Mouse (Mus musculus) mouse embryonic stem cell (cell line): ENCODE measurements at regions not wholly inside any gene's neighbourhood (a gene's known extent, or its start where the extent isn't known, plus 50 kb on each side); places are given as distances from the start of the nearest gene placed in this dataset.

Experiments
- in situ Hi-C, 2 experiments: fragments of 300-500 bp; cut with MboI; formaldehyde crosslinking; loops; 1 replicate in 1 of 2; 3 replicates in 1 of 2; pipeline ENCODE4 v1.14.3; 2019 to 2020; ENCODE audit warnings: low sequenced_read_pairs in 2 of 2, low pct_unique_long_range_greater_than_20kb in 1 of 2, mixed read lengths in 1 of 2; ENCODE audit not compliant: unreplicated experiment in 1 of 2

DNA sequence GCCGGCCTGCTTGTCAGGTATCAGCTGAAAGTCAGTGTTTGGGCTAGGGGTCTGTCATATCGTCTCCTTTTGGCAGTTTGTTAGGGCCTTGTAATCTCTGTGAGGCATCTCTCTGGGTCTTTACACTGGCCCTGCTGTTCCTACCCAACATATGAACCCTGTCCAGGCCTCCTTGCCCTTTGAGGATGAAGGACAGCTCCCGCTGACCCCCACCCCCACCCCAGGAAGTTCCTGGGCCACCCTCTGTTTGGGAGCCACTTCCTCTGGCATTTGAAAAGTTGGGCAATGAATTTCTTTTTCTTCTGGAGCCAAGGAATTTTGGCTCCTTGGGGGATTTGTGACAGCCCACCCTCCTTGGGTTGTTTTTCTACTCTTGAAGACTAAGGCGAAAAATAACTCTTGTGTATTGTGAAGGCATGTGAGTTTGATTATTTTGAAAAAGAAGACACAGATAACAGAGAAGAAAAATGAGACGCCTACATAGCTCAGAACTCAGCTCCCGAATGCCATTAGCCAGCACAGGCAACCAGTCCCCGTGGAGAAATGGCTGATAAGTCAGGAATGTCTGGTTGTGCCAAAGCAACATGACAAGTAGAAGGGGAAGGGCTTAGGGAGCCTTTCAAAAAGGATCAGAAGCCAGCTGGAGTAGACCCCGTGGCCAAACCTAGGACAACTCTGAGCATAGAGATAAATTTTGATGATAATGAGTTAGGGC lies 249.5 kb downstream of the Gm49356 start:
- in situ Hi-C loops, result no loop called here

DNA sequence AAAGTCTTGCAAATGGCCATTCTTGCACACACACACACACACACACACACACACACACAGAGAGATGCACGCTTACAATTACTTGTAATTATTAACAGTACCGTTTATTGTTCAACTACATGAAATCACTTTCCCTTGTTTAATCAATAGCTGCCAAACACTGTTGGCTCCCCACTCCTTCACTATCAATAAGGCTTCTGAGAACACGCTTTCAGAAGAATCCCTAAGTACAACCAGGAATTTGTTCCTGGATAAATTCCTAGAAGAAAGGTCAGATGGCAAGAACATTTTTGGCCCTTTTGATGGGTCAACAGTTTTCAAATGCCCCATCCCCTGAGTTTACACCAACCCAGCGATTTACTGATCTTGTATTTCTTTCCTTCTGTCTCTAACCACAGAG lies 252.5 kb downstream of the Gm49356 start:
- in situ Hi-C loops, result no loop called here

DNA sequence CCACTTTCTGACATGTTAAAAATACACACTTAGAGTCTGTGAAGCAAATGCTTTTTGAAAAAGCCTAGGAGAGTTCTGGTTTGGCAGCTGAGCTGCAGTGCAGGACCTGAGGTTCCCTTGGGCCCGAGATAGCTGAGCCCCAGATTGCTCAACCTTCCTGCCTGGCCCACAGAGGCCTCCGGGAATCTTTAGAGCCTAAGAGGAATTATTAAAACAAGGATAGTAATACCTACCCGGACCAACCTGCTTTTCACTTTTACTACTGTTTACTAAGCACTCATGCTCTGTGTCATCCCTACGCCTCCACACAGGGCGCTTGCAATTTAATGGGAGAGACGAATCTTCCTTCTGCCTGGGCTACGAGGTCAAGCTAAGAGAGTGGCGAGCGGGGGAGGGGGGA lies 253.4 kb downstream of the Gm49356 start:
- in situ Hi-C loops, result no loop called here

DNA sequence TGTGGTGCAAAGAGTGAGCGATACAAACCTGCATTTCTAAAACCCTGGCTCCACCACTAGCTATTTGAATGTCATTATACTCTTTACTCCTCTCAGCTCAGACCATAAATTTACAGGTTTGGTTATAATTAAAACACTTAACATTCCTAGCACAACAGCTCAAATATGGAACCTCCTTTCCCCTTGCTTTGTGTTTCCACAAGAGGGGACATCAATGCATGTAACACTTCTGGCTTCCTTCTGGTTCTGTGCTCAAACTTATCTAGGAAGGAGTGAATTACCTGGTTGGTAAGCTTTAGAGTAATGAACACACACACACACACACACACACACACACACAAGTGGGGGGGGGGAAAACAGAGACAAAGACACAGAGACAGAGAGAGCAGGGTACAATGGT lies 254.8 kb downstream of the Gm49356 start:
- in situ Hi-C loops, result no loop called here

DNA sequence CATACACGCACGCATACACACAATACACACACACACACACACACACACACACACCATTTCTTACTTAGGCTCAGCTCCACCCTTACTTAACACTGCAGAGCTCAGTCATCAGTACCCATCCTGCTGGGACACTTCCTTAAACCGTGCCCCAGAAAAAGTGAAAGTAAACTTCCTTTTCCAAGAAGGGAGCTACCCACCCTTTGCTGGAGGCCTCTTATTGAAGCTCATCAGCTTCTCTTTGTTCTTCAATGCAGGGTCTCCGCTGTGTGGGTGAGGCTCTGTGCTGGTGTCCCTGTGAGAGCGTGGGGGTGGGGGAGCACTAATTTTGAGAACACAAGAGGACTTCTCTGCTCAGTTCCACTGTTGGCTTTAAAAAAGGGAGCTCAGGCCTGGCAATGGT lies 256.6 kb downstream of the Gm49356 start:
- in situ Hi-C loops, result no loop called here

GRCm38 (mm10) chr15:59146111-59146510 lies 257.0 kb downstream of the Gm49356 start:
- in situ Hi-C loops, result no loop called here

DNA sequence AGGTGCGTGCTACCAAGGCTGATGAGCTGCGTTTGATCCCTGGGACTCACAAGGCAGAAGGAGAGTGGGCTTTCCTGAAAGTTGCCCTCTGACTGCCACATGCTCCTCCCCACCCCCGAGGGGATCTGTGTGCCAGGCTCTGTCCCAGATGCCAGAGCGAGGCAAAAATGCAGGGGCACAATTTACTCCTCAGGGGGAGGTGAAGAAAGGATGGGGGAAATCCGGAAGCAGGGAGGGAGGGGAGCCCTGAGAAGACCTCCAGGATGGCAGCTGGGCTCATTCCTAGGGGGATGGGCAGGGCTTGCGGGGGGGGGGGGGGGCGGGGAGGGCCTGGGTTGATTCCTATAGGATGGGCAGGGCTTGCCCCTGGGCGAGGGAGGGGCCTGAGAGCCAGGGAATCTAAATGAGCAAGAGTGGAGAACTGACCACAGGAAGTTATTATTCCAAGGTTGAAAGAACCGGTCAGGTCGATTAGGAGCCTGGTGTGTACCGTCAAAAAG lies 257.5 kb downstream of the Gm49356 start:
- in situ Hi-C loops, result no loop called here

DNA sequence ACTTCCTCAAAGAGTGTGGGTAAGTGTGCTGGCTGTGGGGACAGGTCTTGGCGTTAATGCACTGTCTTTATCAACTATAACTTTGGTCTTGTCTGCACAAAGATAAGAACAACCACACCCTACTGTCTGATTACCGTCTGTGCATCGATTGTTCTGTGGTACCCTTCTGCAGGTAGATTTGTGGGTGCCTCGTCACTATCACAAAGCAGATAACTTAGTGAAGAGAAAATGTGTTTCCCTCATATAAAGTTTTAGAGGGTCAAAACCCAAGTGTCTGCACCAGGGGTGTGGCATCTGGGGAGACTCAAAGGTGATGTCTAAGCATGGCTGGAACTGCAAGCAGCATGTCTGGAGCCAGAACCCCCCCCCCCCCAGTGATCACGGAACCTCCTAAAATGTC lies 259.4 kb downstream of the Gm49356 start:
- in situ Hi-C loops, result no loop called here

DNA sequence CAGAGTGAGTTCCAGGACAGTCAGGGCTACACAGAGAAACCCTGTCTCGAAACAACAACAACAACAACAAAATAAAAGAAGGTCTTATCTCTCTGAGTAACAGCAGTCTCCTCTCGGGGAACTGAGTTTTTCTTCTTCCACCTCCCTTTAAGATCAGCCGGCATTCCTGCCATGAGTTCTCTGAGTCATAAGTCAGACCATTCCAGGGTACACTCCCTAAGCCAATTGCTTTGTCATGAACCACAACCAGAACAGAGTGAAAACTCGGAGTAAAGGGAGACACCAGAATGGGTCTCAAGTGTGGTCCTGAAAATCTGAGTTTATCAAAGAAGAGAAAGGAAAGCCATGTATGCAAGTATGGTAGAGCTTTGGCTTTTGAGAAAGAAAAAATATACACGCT lies 262.4 kb downstream of the Gm49356 start:
- in situ Hi-C loops, result no loop called here

DNA sequence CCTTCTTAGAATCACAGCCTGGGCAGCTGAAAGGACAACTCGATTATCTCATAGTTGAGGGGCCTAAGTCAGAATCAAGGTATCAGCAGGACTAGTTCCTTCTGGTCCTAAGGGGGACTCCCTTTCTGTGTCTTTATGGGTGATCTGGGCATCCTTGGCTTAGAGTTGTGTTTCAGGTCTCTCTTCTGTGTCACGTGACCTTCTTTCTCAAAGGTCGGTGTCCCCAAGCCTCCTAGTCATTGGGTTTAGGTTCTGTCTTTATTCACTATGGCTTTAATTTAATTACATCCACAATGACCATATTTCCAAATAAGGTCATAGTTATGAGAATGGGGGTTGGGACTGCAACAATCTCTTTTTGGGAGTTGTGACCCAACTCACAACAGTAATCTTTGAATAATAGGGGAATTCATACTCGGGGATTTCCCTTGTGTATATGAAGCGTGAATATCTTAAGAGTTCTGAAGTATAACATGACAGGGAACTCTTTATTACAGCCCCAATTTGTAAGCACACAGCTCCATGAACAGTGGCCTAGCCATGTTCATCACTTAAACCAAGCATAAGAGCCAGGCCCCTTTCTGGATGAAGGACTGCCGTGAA lies 263.8 kb downstream of the Gm49356 start:
- in situ Hi-C loops, result no loop called here

DNA sequence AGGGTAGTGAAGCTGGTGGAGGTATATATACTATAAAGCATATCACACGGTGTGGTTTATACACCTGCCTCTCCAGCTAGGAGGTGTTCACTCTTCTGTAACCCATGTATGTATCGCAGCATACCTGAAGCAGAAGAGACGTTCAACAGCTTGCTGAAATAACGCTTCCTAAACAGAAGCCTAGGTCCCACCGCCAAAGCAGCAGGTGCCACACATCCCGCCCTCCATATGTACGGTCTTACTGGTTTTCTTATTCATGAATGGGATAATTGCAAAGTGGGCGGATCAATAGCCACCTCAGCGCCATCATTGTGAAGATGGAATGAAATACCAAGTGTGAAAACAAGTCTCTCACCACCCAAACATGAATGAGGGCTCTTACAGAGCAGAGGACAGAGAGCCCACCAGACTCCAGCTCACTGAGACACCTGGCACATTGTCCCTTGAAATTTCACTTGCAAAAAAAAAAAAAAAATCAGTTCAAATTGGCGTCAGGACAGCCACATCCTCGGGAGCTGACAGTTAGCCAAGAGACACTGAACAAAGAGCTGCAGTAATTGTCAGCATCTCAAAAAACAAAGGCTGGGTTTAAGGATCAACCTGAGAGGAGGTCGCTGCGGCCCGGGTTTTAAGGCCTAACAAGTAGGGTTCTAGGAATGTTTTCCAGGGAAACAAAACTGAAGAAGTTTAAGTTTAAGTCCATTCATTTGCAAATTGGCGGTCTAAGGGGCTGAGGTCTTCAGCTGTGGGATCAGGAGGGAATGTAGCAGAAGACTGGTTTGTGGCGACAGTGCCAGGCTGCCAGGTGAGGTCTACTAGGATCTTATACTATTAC lies 264.5 kb downstream of the Gm49356 start:
- in situ Hi-C loops, result no loop called here

DNA sequence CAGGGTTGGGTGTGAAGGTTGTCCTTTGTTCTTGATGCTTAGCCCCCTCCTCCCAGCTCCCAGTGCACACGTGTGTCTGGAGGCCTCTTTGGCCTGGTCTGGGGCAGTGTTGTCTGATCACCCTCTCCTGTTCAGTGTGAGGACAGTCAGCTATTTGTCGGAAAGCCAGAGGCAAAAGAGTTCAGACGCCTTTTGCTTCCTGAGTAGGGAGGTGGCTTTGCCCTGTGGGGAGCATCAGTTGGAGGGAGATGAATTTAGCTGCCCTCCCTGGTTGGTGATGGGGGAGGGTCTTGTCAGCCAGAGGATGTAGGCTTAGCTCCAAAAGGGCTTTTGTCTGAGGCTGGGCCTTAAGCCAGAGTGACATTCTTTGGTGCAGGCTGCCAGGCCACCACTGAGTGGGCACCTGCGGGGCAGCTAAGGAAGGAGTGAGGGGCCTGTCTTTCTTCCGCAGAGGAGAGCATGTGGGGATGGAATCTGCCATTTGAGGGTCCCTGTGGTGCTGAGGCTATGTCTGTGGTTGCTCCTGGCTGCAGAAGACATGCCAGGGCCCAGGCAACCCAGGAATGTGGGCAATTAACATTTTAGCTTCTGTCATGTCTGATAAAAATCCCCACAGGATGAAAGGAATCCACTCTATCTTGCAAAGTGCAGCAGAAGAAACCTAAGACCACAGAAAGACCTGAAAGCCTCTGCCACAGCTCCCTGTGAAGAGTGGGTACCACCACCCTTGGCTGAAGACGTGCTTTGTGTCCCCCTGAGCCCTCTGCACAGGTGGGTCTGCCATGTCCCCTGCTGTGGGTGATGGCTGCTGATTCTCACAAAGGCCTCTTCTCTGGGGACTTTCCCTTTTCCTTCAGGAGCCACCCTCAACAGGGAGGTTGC lies 265.6 kb downstream of the Gm49356 start:
- in situ Hi-C loops, result no loop called here

GRCm38 (mm10) chr15:59155289-59155623 lies 266.2 kb downstream of the Gm49356 start:
- in situ Hi-C loops, result no loop called here

DNA sequence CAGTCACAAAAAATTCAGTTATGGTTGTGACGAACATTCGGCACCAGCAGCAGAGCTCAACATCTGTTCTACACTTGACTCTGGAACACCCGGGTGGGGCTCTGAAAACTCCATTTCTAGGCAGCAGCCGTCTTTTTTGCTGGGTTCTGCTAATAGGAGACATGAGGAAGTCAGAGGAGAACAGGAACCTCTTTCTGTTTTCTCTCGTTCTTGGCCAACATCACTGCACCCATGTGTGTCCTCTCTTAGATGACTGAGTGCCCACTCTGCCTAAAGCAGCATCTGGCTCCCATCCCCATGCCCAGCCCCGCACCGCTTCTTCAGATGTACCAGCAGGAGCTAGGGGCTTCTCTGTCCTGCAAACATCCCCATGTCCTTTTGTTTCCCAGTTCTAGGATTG lies 267.2 kb downstream of the Gm49356 start:
- in situ Hi-C loops, result no loop called here

DNA sequence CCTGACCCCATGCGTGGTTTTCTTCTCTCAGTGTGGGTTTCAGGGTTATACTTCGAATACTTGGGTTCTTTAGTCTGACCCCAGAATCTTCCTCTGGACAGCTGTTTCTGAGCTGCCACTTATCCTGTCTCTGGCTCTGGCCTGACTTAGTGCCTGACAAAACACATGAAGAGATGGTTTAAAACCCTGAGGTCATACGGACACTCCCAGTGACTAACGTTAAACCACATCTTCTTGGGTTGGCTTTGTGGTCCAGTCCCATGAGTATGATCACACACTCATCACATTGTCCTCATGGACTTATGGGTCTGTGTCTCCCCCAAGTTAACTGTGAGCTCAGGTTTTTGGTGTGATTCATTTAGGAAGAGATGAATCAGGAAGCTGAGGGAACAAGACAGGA lies 269.7 kb downstream of the Gm49356 start:
- in situ Hi-C loops, result no loop called here

- in situ Hi-C loops, result no loop called here
Measured at GRCm38 (mm10) chr15:59160931-59161920, 272.1 kb downstream of the Gm49356 start.

DNA sequence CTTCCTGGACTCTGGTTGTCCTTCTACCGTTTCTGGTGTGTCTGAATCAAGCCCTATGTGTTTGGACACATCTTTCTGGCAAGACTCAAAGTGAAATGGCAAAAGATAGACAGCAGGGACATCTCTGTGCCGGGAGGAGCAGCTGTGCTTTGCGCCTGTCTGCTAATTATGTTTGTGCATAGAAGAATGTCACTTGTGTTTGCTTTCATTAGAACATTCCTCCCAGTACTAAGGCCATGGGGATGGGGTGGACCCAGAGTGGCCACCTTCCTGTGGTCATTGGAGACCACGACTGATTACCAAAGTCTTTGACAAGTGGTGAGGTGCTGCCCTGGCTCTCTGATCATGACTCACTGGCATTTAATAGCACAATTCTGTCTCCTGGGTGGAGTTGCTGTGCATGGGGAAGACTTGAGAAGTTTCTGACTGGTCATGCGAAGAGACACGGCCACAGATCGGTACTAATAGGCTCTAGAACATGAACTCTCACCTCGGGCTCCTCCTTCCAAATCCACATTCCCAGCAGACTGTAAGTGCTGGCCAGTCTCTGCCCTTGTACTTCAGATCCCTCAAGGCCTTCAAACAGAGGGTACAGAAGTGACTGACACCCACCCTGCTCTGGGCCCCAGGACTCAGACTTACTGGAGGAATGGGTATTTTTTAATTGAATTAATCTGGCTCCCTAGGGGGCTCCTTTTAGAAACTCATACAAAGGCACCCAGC lies 279.0 kb downstream of the Gm49356 start:
- in situ Hi-C loops, result no loop called here
